Mouse (Mus musculus): ENCODE results near the gene Car11.

GRCm38 (mm10) chr7:45723781-45724180 is 24.1 kb downstream of the Car11 start:
- TF ChIP-seq USF1 (IDR thresholded peaks at IDR 0.05; ENCODE audit: low read depth), result no peak
- TF ChIP-seq MYOG (IDR thresholded peaks at IDR 0.05; ENCODE audit: control insufficient read depth in 1 of 3, insufficient read depth in 1 of 3, insufficient read length in 2 of 3, low read depth in 2 of 3), result no peak
